Mouse (Mus musculus): ENCODE data around the gene Gm10273. TPM values are rescaled to one million over a fixed set of nuclear protein-coding genes. Genes with fewer than 3 reads are reported as not detected.

Gm10273 gene
- total and polyA plus RNA-seq, 3 experiments: 16.6 to 132 (median 28.6) TPM

DNA sequence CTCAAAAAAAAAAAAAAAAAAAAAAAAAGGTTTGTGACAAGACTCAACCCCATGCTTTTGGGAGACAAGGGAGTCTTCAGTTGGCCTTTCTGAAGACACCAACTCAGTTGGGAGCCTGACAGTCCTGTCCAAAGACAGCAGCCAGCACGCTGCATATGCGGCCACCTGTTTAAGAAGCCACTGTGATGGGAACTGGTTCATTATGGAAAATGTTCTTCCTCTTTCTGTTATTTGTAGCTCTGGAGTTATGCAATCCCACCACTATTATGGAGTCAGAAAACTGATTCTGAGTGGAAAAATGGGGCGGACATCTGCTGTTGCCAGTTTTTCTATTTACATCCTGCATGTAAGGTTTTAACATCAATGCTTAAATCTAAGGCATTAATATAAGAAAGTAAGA, 5.8 kb upstream of the Gm10273 start:
- Histone ChIP-seq H3K79me2 (ENCODE audit: control insufficient read depth, insufficient read depth, low read length, poor library complexity) (no peaks in the 10 kb centered on the region), H3K9ac (ENCODE audit: control insufficient read depth, low read depth, low read length, poor library complexity, severe bottlenecking) (no peak overlapping the region), H3K4me3 (ENCODE audit: control insufficient read depth in 1 of 2, insufficient read depth in 1 of 2, low read depth in 2 of 2, low read length in 2 of 2) (no peak overlapping the region), H3K4me1 (ENCODE audit: control insufficient read depth in 1 of 2, insufficient read depth in 2 of 2, low read length in 2 of 2) (peaks cover 8 to 17% of the 10 kb centered on the region in 2 experiments), H3K27me3 (ENCODE audit: control insufficient read depth in 1 of 2, insufficient read depth in 2 of 2, low read length in 2 of 2) (no peaks in the 10 kb centered on the region), H3K27ac (ENCODE audit: control insufficient read depth, low read depth, low read length) (no peak overlapping the region), H3K36me3 (ENCODE audit: control insufficient read depth in 1 of 2, insufficient read depth in 2 of 2, low read length in 2 of 2) (peaks cover 0 to 14% of the 10 kb centered on the region in 2 experiments; a peak in 3 of 4 replicates), H3K9me3 (replicated peaks; ENCODE audit: insufficient read depth, low read length) (no peaks in the 10 kb centered on the region)
- no peak for DNase-seq (ENCODE audit: low read depth, low spot score)
- no peak for TF ChIP-seq TBP (IDR thresholded peaks at IDR 0.05; ENCODE audit: low read depth, low read length)
- TF ChIP-seq ZC3H11A (IDR thresholded peaks at IDR 0.05; ENCODE audit: low read depth, low read length): no peak
- TF ChIP-seq MAFK (IDR thresholded peaks at IDR 0.05; ENCODE audit: borderline replicate concordance, low read depth, low read length): no peak
- TF ChIP-seq MEF2A (IDR thresholded peaks at IDR 0.05; ENCODE audit: extremely low read depth, insufficient replicate concordance, low read depth, low read length, poor library complexity, severe bottlenecking): no peak
- no peak for TF ChIP-seq JUND (IDR thresholded peaks at IDR 0.05; ENCODE audit: low read depth, low read length)
- no peak for TF ChIP-seq USF2 (IDR thresholded peaks at IDR 0.05; ENCODE audit: borderline replicate concordance in 1 of 2, insufficient read depth in 1 of 2, low read depth in 1 of 2, low read length in 2 of 2)
- TF ChIP-seq HCFC1 (IDR thresholded peaks at IDR 0.05; ENCODE audit: low read depth, low read length): no peak
- no peak for TF ChIP-seq NELFE (IDR thresholded peaks at IDR 0.05; ENCODE audit: low read depth, low read length)
- no peak for TF ChIP-seq POLR2AphosphoS2 (IDR thresholded peaks at IDR 0.05; ENCODE audit: low read length)
- TF ChIP-seq TCF12 (IDR thresholded peaks at IDR 0.05; ENCODE audit: low read depth, low read length): no peak
- TF ChIP-seq MXI1 (IDR thresholded peaks at IDR 0.05; ENCODE audit: low read depth, low read length): no peak

DNA sequence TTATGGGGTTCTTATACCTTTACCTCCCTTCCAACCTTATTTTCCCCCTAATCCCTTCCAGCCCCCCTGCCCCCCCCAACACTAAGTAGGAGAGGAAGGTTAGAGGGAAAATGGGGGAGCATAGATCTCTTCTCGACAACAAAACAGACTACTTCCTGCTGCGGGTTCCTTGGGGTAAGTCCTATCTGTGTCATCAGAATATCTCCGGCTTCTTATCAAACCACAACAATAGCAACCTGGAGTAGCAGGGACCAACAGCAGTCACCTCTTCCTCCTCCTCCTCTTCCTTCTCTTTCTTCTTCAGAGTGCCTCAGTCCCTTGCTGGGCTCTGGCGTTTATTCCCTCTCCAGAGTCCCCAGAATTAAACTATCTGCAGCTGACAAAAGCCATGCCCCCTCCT, 3.5 kb upstream of the Gm10273 start:
- Histone ChIP-seq H3K36me3 (ENCODE audit: control insufficient read depth in 1 of 2, insufficient read depth in 2 of 2, low read length in 2 of 2) (peaks cover 0 to 14% of the 10 kb centered on the region in 2 experiments; a peak in 3 of 4 replicates), H3K27ac (ENCODE audit: control insufficient read depth, low read depth, low read length) (no peak overlapping the region), H3K27me3 (ENCODE audit: control insufficient read depth in 1 of 2, insufficient read depth in 2 of 2, low read length in 2 of 2) (no peaks in the 10 kb centered on the region), H3K79me2 (ENCODE audit: control insufficient read depth, insufficient read depth, low read length, poor library complexity) (no peaks in the 10 kb centered on the region), H3K9me3 (replicated peaks; ENCODE audit: insufficient read depth, low read length) (no peaks in the 10 kb centered on the region), H3K4me1 (ENCODE audit: control insufficient read depth in 1 of 2, insufficient read depth in 2 of 2, low read length in 2 of 2) (peaks cover 8 to 17% of the 10 kb centered on the region in 2 experiments), H3K4me3 (ENCODE audit: control insufficient read depth in 1 of 2, insufficient read depth in 1 of 2, low read depth in 2 of 2, low read length in 2 of 2) (no peak overlapping the region), H3K9ac (ENCODE audit: control insufficient read depth, low read depth, low read length, poor library complexity, severe bottlenecking) (no peak overlapping the region)
- DNase-seq (ENCODE audit: low read depth, low spot score): peak; percentile 56
- TF ChIP-seq EP300 (IDR thresholded peaks at IDR 0.05; ENCODE audit: low read depth in 1 of 2, low read length in 2 of 2): peak; percentile 77 to 80
- TF ChIP-seq SMC3 (IDR thresholded peaks at IDR 0.05; ENCODE audit: low read depth, low read length): no peak
- no peak for TF ChIP-seq RAD21 (IDR thresholded peaks at IDR 0.05; ENCODE audit: low read depth, low read length)
- no peak for TF ChIP-seq GABPA (IDR thresholded peaks at IDR 0.05; ENCODE audit: low read depth, low read length)
- TF ChIP-seq ZKSCAN1 (IDR thresholded peaks at IDR 0.05; ENCODE audit: low read depth, low read length): no peak
- no peak for TF ChIP-seq CTCF (IDR thresholded peaks at IDR 0.05 in 2 of 3, conservative IDR thresholded peaks at IDR 0.05 in 1 of 3; ENCODE audit: control insufficient read depth in 1 of 3, insufficient read depth in 1 of 3, low read depth in 2 of 3, low read length in 3 of 3, poor library complexity in 1 of 3, severe bottlenecking in 1 of 3)
- TF ChIP-seq JUND (IDR thresholded peaks at IDR 0.05; ENCODE audit: low read depth, low read length): no peak
- no peak for TF ChIP-seq SIN3A (IDR thresholded peaks at IDR 0.05; ENCODE audit: low read length)
- TF ChIP-seq TCF12 (IDR thresholded peaks at IDR 0.05; ENCODE audit: low read depth, low read length): peak; percentile 63; the same call in 1 of the 2 replicates
- TF ChIP-seq ZC3H11A (IDR thresholded peaks at IDR 0.05; ENCODE audit: low read depth, low read length): no peak
- TF ChIP-seq RCOR1 (IDR thresholded peaks at IDR 0.05; ENCODE audit: low read depth, low read length): peak; percentile 80
- TF ChIP-seq KAT2A (conservative IDR thresholded peaks at IDR 0.05; ENCODE audit: low read depth, low read length): no peak
- no peak for TF ChIP-seq POLR2AphosphoS5 (IDR thresholded peaks at IDR 0.05; ENCODE audit: borderline replicate concordance, low read depth, low read length)
- peak; percentile 91 for TF ChIP-seq GATA1 (IDR thresholded peaks at IDR 0.05; ENCODE audit: low read depth, low read length)
- TF ChIP-seq ZMIZ1 (IDR thresholded peaks at IDR 0.05; ENCODE audit: low read depth, low read length): no peak
- no peak for TF ChIP-seq USF2 (IDR thresholded peaks at IDR 0.05; ENCODE audit: borderline replicate concordance in 1 of 2, insufficient read depth in 1 of 2, low read depth in 1 of 2, low read length in 2 of 2)
- no peak for TF ChIP-seq POLR2A (IDR thresholded peaks at IDR 0.05; ENCODE audit: control insufficient read depth in 1 of 2, insufficient read depth in 1 of 2, low read depth in 1 of 2, low read length in 2 of 2, poor library complexity in 1 of 2)
- TF ChIP-seq MAFK (IDR thresholded peaks at IDR 0.05; ENCODE audit: borderline replicate concordance, low read depth, low read length): no peak
- TF ChIP-seq HCFC1 (IDR thresholded peaks at IDR 0.05; ENCODE audit: low read depth, low read length): no peak
- no peak for TF ChIP-seq UBTF (IDR thresholded peaks at IDR 0.05; ENCODE audit: borderline replicate concordance, insufficient read depth, low read depth, low read length)
- no peak for TF ChIP-seq POLR2AphosphoS2 (IDR thresholded peaks at IDR 0.05; ENCODE audit: low read length)
- TF ChIP-seq MAZ (IDR thresholded peaks at IDR 0.05; ENCODE audit: low read depth, low read length): no peak
- TF ChIP-seq MYC (IDR thresholded peaks at IDR 0.05; ENCODE audit: low read depth, low read length): no peak
- TF ChIP-seq ETS1 (IDR thresholded peaks at IDR 0.05; ENCODE audit: low read depth, low read length): peak; percentile 71
- no peak for TF ChIP-seq MXI1 (IDR thresholded peaks at IDR 0.05; ENCODE audit: low read depth, low read length)
- TF ChIP-seq BHLHE40 (IDR thresholded peaks at IDR 0.05; ENCODE audit: borderline replicate concordance, low read depth, low read length): no peak
- TF ChIP-seq NELFE (IDR thresholded peaks at IDR 0.05; ENCODE audit: low read depth, low read length): no peak
- no peak for TF ChIP-seq MAX (IDR thresholded peaks at IDR 0.05; ENCODE audit: low read length)

Measured in MEL (cell line).